Mouse (Mus musculus) heart, embryonic 11.5 days (tissue): Measurements from ENCODE around the gene Gm49510. TPM values are rescaled to one million over a fixed set of nuclear protein-coding genes. Genes with fewer than 3 reads are reported as not detected.
A peak's percentile ranks its signal among the peaks of the same experiment; 100 is the strongest.

Experiments
- ATAC-seq: fragments of 200-750 bp; cut with Nextera tagmentation; replicated peaks from 2 replicates; pipeline ENCODE4 v1.8.0; 2017; ENCODE audit warnings: moderate library complexity; ENCODE audit not compliant: insufficient number of reproducible peaks, low FRiP score, low TSS enrichment
- H3K27ac ChIP-seq: fragments of 300-500 bp; sonication (generic); 2 replicates; pipeline ENCODE4 v1.5.1; 2014; ENCODE audit warnings: mild to moderate bottlenecking, low read depth, low read length
- H3K27me3 ChIP-seq: fragments of 300-500 bp; sonication (generic); 2 replicates; pipeline ENCODE4 v1.6.1; 2014; ENCODE audit warnings: mild to moderate bottlenecking, low read length, mixed read lengths; ENCODE audit not compliant: control insufficient read depth, insufficient read depth
- H3K36me3 ChIP-seq: fragments of 300-500 bp; sonication (generic); 2 replicates; pipeline ENCODE4 v1.6.1; 2014; ENCODE audit warnings: mild to moderate bottlenecking, low read length, moderate library complexity, mixed read lengths; ENCODE audit not compliant: control insufficient read depth, insufficient read depth
- H3K4me1 ChIP-seq: fragments of 300-500 bp; sonication (generic); 2 replicates; pipeline ENCODE4 v1.6.1; 2014; ENCODE audit warnings: low read length; ENCODE audit not compliant: control insufficient read depth, insufficient read depth
- H3K4me2 ChIP-seq: fragments of 300-500 bp; sonication (generic); 2 replicates; pipeline ENCODE4 v1.6.1; 2014; ENCODE audit warnings: mild to moderate bottlenecking, moderate library complexity
- H3K4me3 ChIP-seq: fragments of 300-500 bp; sonication (generic); 2 replicates; pipeline ENCODE4 v1.5.1; 2014; ENCODE audit warnings: low read depth, low read length
- H3K9ac ChIP-seq: fragments of 300-500 bp; sonication (generic); 2 replicates; pipeline ENCODE4 v1.6.1; 2014; ENCODE audit warnings: mild to moderate bottlenecking, low read depth, low read length, moderate library complexity
- H3K9me3 ChIP-seq: fragments of 300-500 bp; sonication (generic); replicated peaks from 2 replicates; pipeline ENCODE4 v1.6.1; 2016; ENCODE audit warnings: low read length; ENCODE audit not compliant: control insufficient read depth
- WGBS: fragments of 180-500 bp; shearing (Covaris S2); extraction: QIAGEN DNeasy Blood & Tissue Kit; methylation state at CpG from one replicate; pipeline ENCODE4 v1.1.7; 2014; ENCODE audit not compliant: insufficient replicate concordance; 5-methylcytosine and 5-hydroxymethylcytosine counted together
- polyA plus RNA-seq: library from polyadenylated mRNA; unstranded; fragments of >200 nt; fragmentation: Nextera tagmentation; extraction: Ambion mirVana; gene quantifications from 2 replicates; pipeline ENCODE4 v1.2.1, GENCODE M21; 2014

Gm49510 gene
- polyA plus RNA-seq, 1 experiment from 2014 or later: 0.47 TPM

DNA sequence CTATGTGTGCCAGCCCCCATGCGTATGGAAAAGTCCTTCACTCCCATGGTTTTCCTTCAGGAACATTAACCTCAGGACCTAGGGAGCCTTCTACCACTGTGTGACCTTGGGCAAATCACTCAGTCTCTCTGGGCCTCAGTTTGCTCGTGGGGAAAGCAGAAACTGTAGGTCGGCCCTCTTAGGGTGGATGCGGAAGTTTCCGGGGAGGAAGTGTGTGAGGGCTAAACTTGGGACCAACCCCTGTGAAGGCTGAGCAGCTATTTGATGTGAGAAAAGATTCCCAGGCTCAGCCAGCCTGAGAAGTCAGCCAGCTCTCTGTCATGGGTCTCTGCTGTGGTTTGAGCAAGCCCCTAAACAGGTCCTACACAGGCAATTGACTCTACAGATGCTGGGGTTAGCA lies 37.2 kb upstream of the Gm49510 start:
- H3K4me2 ChIP-seq: no peak overlapping the region
- no peak overlapping the region for H3K4me3 ChIP-seq
- H3K36me3 ChIP-seq: no peaks in the 10 kb centered on the region
- H3K27ac ChIP-seq: no peak overlapping the region
- H3K9ac ChIP-seq: no peak overlapping the region
- 0 out of 2 replicates have a peak, but pooled peaks cover 7% of the 10 kb centered on the region for H3K4me1 ChIP-seq
- WGBS: 88% methylated on average over 5 of the region's 5 CpGs
- H3K27me3 ChIP-seq: no peaks in the 10 kb centered on the region
- no peak for ATAC-seq
- H3K9me3 ChIP-seq: no peaks in the 10 kb centered on the region

DNA sequence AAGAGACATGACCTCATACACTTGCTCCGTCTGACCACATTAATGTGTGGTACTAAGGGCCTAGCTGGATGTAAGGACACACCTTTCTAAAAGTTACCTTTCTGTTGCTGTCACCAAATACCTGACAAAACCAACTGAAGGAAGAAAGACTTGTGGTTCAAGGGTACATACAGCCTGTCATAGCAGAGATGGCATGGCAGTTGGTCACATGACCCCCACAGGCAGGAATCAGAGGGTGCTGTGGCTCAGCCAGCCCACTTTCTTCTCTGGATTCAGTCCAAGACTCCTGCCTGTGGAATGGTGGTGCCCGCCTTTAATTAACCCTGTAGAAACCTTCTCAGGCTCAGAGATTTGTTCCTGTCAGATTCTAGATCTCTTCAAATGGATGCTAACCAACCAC lies 36.3 kb upstream of the Gm49510 start:
- Histone ChIP-seq H3K9ac (no peak overlapping the region), H3K4me3 (no peak overlapping the region), H3K9me3 (no peaks in the 10 kb centered on the region), H3K27me3 (no peaks in the 10 kb centered on the region), H3K27ac (no peak overlapping the region), H3K4me2 (no peak overlapping the region), H3K36me3 (no peaks in the 10 kb centered on the region), H3K4me1 (0 out of 2 replicates have a peak, but pooled peaks cover 7% of the 10 kb centered on the region)
- 73% methylated on average over 2 of the region's 2 CpGs for WGBS
- ATAC-seq: no peak

DNA sequence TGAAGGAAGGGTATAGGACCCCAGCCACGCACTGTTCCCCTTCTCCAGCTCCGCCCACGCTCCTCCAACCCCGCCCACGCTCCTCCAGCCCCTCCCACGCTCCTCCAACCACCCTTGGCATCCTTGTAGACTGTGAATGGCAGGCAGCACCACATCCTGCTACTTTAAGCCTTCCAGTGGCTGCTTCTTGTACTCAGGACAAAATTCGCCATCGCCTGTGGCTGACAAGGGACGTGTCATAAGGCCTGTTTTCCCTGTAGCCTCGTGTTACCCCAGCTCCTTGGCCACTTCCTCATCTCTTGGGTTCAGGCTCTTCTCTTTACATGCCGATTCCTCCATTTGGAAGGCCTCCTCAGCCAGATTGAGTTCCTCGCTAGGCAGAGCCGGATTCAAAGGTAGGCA lies 35.6 kb upstream of the Gm49510 start:
- Histone ChIP-seq H3K4me2 (no peak overlapping the region), H3K4me1 (peaks cover 10% of the 10 kb centered on the region; the same call in 1 of the 2 replicates), H3K27me3 (no peaks in the 10 kb centered on the region), H3K9ac (no peak overlapping the region), H3K27ac (no peak overlapping the region), H3K36me3 (no peaks in the 10 kb centered on the region), H3K4me3 (no peak overlapping the region), H3K9me3 (no peaks in the 10 kb centered on the region)
- no peak for ATAC-seq
- 40% methylated on average over 13 of the region's 13 CpGs for WGBS

DNA sequence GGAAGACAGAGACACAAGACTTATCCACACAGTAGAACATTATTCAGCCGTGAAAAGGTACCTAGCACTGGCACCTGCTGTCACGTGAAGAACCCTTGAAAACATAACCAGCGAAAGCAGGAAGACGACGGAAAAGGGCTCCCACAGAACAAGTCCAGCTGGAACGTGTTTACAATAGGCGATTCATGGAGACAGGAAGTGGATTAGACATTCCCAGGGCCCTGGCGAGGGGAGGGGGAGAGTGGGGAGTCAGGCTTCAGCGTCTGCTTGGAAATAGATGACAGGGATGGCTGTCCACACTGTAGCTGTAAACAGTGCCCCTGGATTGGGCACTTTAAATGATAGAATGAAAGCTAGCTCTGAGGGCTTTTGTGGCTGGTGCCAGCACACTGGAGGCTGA lies 31.1 kb upstream of the Gm49510 start:
- no peaks in the 10 kb centered on the region for H3K9me3 ChIP-seq
- H3K36me3 ChIP-seq: no peaks in the 10 kb centered on the region
- peak overlapping the region; percentile 63 for H3K27ac ChIP-seq
- no peak overlapping the region for H3K4me3 ChIP-seq
- no peaks in the 10 kb centered on the region for H3K27me3 ChIP-seq
- peaks cover 10% of the 10 kb centered on the region; the same call in 1 of the 2 replicates for H3K4me1 ChIP-seq
- no peak overlapping the region for H3K4me2 ChIP-seq
- ATAC-seq: peak; percentile 1; the same call in 1 of the 2 replicates
- WGBS: 36% methylated on average over 9 of the region's 9 CpGs
- 0 out of 2 replicates have a peak overlapping the region, but pooled peaks have one; percentile 16 for H3K9ac ChIP-seq

DNA sequence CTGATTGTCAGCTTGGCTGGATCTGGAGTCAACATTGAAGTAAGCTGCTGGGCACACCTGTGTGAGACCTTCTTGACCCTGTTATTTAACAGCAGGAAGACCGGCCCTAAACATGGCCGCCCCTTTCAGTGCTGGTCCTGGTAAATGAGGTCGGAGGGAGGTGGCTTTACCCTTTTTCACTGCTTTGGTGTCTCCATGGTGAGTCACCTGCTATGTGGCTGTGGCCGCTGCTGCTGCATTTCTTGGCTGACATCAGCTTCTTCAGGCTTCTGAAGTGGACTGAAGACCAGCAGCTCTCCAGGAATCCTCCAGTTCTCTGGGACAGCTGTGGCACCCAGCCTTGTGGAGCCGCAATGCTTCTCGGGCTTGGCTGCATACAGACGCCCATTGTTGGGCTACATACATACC lies 30.6 kb upstream of the Gm49510 start:
- no peak overlapping the region for H3K4me2 ChIP-seq
- H3K9ac ChIP-seq: 0 out of 2 replicates have a peak overlapping the region, but pooled peaks have one; percentile 10
- H3K4me3 ChIP-seq: no peak overlapping the region
- WGBS: 61% methylated on average over 7 of the region's 7 CpGs
- no peak; the same call in 1 of the 2 replicates for ATAC-seq
- H3K4me1 ChIP-seq: peaks cover 7% of the 10 kb centered on the region; the same call in 1 of the 2 replicates
- H3K36me3 ChIP-seq: no peaks in the 10 kb centered on the region
- no peaks in the 10 kb centered on the region for H3K9me3 ChIP-seq
- H3K27me3 ChIP-seq: no peaks in the 10 kb centered on the region
- peak overlapping the region; percentile 63 for H3K27ac ChIP-seq

DNA sequence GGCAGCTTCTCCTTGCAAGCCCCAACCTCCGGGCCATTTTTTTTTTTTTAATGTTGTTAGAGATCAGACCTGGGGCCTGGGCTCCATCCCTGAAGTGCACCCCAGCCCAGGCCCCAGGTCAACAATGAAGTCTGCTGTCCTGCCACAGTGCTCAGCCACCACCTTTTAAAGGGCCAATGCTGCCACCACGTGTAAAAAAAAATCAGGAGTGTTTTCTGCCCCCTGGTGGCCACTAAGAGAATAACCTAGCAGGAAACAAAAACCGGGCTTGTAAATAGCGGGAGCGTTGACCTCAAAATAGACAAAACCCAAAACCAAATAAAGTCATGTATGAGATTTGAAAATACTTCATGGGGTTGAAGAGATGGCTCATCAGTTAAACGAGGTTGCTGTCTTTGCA lies 29.7 kb upstream of the Gm49510 start:
- ATAC-seq: no peak
- 24% methylated on average over 6 of the region's 6 CpGs for WGBS
- no peak overlapping the region for H3K4me3 ChIP-seq
- H3K9ac ChIP-seq: no peak overlapping the region
- peaks cover 7% of the 10 kb centered on the region; the same call in 1 of the 2 replicates for H3K4me1 ChIP-seq
- no peaks in the 10 kb centered on the region for H3K27me3 ChIP-seq
- no peak overlapping the region for H3K4me2 ChIP-seq
- no peaks in the 10 kb centered on the region for H3K36me3 ChIP-seq
- no peaks in the 10 kb centered on the region for H3K9me3 ChIP-seq
- no peak overlapping the region for H3K27ac ChIP-seq

DNA sequence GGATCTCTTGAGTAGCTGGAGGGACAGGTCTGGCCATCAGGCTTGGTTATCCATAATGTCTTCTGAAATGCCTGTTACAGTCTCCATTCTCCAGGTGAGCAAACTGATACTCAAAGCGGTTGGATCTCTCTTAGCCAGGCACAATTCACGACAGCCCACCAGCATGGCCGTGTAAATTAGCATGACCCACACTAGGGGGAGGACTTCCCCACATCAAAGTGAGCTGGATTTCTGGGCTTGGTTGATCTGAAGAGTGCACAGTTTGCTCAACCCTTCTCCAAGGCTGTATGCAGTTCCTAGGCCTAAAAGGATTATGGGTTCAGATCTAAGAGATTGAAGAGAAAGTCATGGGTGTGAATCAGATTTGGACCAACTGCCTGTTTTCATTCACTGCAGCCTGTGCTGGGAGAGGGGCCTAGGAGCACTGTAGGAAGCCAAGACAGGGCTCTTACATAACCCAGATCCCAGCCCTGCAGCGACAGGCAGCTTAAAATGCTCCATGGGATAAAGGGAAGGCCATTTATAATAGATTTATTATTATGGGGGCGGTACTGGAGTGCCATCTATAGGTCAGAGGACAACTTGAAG lies 27.4 kb upstream of the Gm49510 start:
- H3K4me2 ChIP-seq: no peak overlapping the region
- H3K27me3 ChIP-seq: no peaks in the 10 kb centered on the region
- ATAC-seq: no peak
- no peaks in the 10 kb centered on the region for H3K9me3 ChIP-seq
- peaks cover 13% of the 10 kb centered on the region for H3K4me1 ChIP-seq
- H3K36me3 ChIP-seq: no peaks in the 10 kb centered on the region
- whole genome bisulfite sequencing: 48% methylated on average over 5 of the region's 5 CpGs
- no peak overlapping the region for H3K4me3 ChIP-seq
- no peak overlapping the region for H3K27ac ChIP-seq
- no peak overlapping the region for H3K9ac ChIP-seq

DNA sequence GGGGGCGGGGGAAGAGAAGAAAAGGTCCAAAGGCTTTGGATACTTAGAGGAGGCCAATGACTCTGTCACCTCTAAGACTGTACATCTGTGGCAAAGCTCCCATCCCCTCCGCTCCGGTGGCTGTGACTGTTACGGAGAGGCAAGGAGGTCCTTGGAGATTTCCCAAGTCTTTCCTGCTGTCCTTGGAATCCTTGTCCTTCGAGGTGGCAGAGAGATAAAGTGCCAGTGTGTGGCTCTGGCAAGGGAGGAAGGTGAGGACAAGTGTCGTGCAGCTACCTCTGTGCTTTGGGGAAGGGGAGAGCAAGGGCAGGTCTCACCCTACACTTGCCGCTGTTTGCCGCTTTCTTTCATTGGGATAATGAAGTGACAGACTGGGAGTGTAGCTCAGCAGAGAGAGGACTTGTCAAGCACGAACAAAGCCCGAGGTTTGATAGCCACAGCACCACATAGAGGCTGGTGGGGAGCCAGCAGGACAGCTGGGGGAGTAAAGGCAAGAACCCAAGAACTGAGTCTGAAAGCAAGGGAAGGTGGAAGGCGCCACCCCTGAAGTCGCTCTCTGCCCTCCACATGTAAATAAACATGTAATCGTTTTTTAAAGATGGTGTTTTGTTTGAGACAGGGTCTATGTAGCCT lies 25.5 kb upstream of the Gm49510 start:
- H3K4me1 ChIP-seq: peaks cover 15% of the 10 kb centered on the region
- H3K36me3 ChIP-seq: no peaks in the 10 kb centered on the region
- H3K27ac ChIP-seq: no peak overlapping the region
- no peak for ATAC-seq
- H3K27me3 ChIP-seq: no peaks in the 10 kb centered on the region
- H3K9ac ChIP-seq: peak overlapping the region; percentile 23; the same call in 1 of the 2 replicates
- no peak overlapping the region for H3K4me2 ChIP-seq
- H3K4me3 ChIP-seq: no peak overlapping the region
- 42% methylated on average over 13 of the region's 13 CpGs for WGBS
- H3K9me3 ChIP-seq: no peaks in the 10 kb centered on the region
